Mouse (Mus musculus) cerebellum, adult 18-20 months (tissue): ENCODE data around the gene Rxrg.

Source experiments
- DNase-seq, 2 experiments: peaks; one replicate each; pipeline ENCODE4 v3.0.0; 2021

Gene Rxrg

DNA sequence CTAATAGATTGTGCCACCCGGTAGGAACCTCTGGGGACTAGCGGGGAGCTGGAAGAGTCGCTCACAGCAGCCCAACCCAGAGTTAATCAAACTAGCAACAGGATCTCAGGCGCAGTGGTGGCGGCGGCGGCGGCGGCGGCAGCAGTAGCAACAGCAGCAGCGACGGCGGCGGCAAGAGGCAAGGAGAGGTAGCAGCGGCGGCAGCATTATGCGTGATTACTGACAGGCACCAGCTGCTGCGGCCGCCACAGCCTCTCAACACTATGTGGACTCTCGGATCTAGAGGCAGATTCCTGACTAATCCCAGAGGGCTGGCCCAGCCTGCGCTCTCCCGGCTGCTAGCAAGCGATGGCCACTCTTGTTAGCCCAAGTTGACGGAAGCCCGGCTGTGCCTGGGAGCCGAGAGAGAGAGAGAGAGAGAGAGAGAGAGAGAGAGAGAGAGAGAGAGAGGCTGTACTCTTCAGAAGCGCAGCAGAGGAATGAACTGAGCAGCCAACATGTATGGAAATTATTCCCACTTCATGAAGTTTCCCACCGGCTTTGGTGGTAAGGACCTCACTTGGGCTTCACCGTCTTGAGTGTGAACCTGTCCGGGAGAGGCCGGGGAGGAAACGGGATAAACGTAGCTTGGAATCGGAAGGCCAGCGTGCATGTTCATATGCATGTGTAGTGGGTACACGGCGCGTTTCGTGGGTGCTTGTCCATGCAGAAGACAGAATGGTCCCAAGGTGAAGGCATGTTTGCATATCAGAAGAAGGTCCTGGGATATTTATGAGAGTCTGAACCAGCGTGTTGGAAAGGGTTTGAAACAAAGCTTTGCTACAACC is at the start of gene Rxrg:
Rxrg (plus strand) TSS at position 130 of the 827 bp plus-strand sequence.
- peak in 1 of 2 experiments; percentile 8 for DNase-seq

GRCm38 (mm10) chr1:167549324-167549723 is 48.9 kb upstream of the Rxrg start:
- DNase-seq = no peak

- DNase-seq = no peak
Observed at GRCm38 (mm10) chr1:167551601-167552000, 46.6 kb upstream of the Rxrg start.

DNA sequence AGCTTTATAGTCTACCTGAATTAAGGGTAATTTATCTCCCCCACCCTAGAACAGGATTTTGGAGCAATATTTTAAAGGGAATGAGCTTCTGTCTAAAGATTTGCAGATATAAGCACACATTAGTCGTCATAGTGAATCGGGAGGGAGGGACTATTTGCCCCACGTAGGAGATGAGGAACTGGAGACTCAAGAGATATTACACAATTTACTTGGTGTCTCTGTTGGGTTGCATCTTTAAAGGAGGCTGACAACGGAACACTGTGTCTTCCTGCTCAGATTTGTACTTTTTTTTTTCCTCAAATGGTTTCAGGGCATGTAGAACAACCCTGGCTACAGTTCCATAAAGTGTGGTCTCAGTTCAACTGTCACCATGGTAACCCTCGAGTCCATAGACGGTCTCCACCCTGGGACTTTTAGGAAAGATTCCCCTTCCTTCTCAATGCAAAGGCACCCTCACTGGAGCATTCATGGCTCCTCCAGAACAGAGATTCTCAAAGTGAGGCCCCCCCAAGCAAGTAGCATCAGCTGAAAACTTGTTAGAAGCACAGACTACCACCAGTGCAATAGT is 44.1 kb upstream of the Rxrg start:
- no peak for DNase-seq

- DNase-seq = no peak
Observed at GRCm38 (mm10) chr1:167566571-167566970, 31.6 kb upstream of the Rxrg start.

DNA sequence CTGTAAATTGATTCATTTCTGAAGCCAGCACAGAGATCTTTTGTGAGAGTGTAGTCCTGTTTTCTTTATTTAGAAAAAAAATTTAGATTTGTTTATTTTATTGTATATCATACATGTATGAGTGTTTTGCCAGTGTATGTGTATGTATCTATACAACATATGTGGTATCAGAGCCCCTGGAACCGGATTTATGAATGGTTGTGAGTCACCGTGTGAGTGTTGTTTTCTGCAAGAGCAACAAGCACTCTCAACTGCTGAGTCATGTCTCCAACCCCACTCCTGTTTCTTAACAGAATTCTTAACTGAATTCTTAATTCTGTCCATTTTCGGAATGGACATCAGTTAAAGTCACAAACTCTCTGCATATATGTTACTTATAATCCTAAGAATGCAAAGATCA is 19.1 kb upstream of the Rxrg start:
- no peak for DNase-seq

DNA sequence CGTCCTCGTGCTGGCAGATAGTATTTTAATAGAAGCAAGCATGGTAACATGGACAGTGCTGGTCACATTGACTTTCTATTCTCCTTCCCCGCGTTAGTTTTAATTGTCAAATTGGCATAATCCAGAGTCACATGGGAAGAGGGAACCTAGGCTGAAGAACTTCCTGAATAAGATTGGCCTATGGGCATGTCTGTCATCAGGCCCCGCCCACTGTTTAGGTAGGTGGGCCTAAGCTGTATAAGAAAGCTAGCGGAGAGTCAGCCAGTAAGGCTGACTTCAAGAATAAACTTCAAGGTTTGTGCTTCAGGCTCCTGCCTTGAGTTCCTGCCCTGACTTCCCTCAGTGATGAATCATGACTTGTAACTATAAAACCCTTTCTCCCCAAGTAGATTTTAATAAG is 15.0 kb upstream of the Rxrg start:
- no peak for DNase-seq

DNA sequence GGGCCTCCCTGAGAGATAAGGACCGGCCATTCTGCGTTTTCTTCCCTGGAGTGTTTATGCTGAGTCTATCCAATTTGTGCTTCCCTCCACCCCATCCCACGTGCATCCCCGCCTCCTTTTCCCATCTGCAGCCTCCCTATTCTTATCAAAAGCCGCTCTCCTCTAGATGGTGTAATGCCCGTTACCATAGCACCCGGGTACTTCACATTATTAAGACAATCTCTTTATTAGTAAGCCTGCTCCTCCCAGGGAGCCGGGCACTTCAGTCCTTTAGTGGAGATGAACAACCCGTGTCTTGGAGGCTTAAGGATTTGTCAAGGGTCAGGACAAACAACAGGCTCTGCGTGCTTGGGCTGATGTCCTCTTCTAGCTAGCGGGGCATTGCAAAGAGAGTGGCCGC is 14.3 kb upstream of the Rxrg start:
- no peak for DNase-seq

DNA sequence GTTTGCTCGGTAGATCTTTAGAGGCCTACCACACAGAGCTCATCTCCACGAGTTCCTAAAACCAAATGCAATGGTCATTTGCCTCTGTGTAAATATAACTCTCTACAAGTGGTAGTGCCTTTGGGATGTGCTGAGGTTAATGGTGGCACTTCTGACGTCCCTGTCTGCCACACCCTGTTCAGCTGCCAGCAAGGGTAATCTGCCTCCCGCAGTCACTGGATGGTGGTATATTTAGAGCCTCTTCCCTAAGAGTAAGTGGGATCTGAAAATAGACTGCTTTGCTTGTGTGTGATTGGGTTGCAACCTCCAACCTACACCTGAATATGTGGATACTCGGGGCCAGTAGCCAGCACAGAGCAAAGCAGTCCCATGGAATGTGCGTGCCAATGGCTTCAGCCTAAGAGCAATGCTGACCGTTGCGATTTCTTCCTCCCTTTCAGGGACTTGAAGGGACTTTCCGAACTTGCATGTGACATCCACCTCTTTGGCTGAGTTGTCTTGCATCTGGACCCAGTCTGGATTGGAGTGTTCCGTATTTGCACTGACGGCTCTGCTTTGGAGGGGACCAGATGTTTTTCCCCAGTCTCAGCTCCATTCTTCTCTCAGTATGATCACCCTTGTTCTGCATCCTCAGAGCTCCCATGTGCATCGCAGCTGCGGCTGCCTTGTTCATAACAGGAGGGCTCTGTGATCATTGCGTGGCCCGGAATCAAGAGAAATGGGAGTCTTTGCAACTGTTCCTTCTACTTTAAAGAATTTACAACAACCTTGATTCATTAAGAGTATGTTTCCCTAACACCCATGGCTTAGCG is 9.2 kb upstream of the Rxrg start:
- no peak for DNase-seq

DNA sequence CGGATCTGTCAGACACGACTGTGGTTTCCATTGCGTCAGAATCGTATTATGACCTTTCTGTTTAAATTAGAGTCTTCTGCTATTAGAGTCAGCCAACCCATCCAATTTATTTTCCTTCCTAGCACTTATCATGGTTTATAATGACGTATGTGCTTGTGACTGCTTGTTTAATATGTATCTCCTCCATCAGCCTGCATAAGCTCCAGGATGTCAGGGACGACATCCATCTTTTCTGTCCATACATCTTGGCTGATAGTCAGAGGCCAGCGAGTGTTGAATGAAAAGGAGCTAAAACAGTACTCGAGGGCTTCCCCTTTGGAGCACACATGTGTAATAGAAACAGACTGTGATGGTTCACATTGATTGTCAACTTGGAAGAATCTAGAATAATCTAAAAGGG is 6.0 kb upstream of the Rxrg start:
- DNase-seq = no peak

GRCm38 (mm10) chr1:167599211-167599735 is 1.1 kb downstream of the Rxrg start:
- DNase-seq = no peak

- no peak for DNase-seq
Observed at GRCm38 (mm10) chr1:167608201-167608741, 10.1 kb downstream of the Rxrg start.

DNA sequence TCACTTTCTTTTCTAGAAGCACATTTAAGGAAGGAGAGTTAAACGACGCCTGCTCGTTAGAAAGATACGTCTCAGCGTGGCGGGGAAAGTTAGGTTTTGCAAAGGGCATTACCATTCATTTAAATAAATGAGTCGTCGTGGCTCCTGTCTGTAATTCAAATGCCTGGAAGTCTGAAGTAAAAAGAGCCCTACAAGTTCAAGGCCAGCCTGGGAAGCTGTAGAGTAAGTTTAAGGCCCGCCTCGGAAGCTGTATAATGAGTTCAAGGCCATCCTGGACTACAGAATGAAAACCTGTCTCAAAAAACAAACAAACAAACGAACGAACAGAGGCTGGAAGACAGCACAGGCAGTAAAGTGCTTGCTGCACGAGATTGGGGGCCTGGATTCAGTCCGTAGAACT is 18.9 kb downstream of the Rxrg start:
- DNase-seq = no peak

GRCm38 (mm10) chr1:167617995-167618489 is 19.9 kb downstream of the Rxrg start:
- DNase-seq = peak in 1 of 2 experiments; percentile 8

- no peak for DNase-seq
Observed at GRCm38 (mm10) chr1:167620206-167620795, 22.1 kb downstream of the Rxrg start.

- DNase-seq = no peak
Observed at GRCm38 (mm10) chr1:167625098-167625497, 26.9 kb downstream of the Rxrg start.

- DNase-seq = no peak
Observed at GRCm38 (mm10) chr1:167631765-167632164, 33.6 kb downstream of the Rxrg start.

- no peak for DNase-seq
Observed at GRCm38 (mm10) chr1:167635702-167636101, 37.5 kb downstream of the Rxrg start.

DNA sequence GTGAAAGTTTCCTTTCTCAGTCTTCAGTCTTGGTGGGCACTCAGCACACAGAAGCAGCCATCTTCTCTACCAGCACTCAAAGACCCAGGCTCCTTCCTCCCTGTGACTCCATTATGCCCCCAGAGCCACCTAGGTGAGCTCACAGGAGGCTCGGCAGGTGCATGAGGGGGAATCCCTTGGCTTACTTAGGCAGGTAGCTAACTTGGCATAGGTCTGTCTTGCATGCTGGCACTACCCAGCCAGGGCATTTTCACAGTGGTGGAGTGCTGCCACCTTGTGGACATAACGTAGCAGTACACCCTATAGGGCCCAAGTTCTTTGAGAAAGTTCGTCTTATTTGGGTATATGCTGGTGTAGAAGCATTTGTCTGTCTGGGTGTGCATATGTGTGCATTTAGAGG is 38.8 kb downstream of the Rxrg start:
- DNase-seq = peak; percentile 25 to 60

GRCm38 (mm10) chr1:167638053-167638452 is 39.9 kb downstream of the Rxrg start:
- peak in 1 of 2 experiments; percentile 20 for DNase-seq

DNA sequence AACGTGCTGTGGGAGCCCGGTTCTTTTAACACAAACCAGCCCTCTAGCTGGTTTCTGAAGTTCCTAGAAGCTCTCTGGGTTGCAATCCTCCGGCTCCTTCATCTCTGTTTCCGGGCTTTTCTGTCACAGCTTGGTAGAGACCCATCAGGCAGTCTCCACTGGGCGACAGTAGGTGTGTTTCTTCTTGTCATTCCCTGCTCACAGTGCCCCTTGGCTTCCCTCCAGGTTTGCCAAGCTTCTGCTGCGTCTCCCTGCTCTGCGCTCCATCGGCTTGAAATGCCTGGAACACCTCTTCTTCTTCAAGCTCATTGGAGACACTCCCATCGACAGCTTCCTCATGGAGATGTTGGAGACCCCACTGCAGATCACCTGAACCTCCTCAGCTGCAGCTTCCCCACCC is 40.7 kb downstream of the Rxrg start:
- peak in 1 of 2 experiments; percentile 15 for DNase-seq

GRCm38 (mm10) chr1:167644866-167645537 is 46.8 kb downstream of the Rxrg start:
- DNase-seq = peak; percentile 80 to 86
